Mouse (Mus musculus) c-Kit-positive CD71-positive TER-119-positive erythroid progenitor cells, embryonic 14.5 days (primary cell): ENCODE results near the gene Fam84a.

Experiments
- DNase-seq: peaks from one replicate; pipeline ENCODE4 v3.0.0-alpha.2; 2013; ENCODE audit warnings: low spot score

The Fam84a gene

DNA sequence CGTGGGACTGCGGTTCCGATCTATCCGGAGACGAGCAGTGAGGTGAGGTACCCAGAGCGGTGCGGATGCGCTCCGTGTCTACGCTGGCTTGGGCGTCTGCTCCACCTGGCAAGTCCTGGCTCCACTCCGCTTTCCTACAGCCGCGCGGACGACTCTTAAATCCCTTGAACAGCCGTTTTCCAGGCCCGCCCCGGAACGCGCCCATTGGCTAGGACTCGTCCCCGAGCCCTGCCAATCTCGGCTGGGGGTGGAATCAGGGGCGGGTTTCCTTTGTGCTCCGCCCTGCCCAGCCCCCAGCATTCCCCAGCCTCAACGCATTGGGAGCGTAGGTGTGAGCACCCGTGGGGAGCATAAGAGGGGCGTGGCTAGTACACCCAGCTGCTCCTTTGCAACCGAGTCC, at the start of gene Fam84a:
TSS of gene Fam84a (minus strand) at position 134 of the 400 bp plus-strand sequence.
- DNase-seq, result no peak

GRCm38 (mm10) chr12:14195479-14195878, 43.6 kb upstream of the Fam84a start:
- DNase-seq, result no peak

GRCm38 (mm10) chr12:14186689-14187195, 34.9 kb upstream of the Fam84a start:
- no peak for DNase-seq

DNA sequence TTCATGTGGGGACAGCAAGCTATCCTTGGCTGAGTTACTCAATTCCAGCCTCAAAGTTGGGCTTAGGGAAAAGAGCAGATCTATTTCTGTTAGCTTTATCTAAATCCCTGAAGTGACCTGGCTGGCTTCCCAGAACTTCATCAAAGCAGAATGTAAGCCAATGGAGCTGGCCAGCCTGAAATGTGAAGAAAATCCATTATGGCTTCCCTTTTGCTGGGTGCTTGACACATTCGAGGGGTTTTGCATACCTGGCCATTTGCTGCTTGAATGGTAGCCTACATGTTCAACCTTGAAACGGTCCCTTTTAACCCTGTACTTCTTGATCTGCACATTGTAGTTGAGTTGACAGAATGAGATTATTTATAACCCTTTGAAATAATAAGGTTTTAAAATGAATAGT, 13.9 kb upstream of the Fam84a start:
- DNase-seq, result no peak

DNA sequence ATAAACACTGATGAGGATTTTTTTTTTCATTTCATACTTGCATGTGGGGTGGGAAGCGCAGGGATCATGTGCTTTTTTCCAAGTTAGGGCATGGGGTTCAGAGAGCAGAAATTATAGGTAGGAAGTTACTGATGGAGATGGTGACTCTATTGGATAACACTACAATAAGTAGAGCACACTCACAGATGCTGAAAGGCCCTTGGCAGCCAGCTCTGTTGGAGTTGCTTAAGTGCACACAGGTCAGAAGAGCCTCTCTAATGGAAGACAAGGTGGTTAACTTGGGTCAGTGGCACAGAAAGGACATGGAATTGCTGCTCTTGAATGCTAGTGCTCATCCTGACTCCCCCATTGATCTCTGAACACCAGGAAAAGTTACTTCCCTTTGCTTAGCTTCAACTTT, 13.1 kb upstream of the Fam84a start:
- no peak for DNase-seq

DNA sequence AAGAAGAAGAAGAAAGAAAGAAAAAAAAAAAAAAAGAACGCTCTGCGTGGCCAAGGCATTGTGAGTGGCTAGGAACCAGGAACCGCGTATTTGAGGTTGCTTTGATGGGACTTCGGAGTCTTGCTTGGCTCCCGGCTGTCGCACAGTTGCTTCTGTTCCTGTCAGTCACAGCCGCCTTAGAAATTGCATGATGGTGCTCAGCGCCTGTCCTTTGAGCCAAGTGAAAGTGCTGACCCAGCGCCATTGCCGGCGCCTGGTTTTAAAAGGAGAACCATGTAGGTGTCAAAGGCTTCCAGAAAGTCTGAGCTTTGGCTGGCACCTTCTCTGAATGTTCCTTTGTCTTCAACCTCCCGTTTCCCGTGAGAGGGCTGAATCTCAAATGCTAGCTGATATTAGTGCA, 572 bp upstream of the Fam84a start:
- DNase-seq, result no peak

- DNase-seq, result no peak
Observed at GRCm38 (mm10) chr12:14150936-14151631, 770 bp downstream of the Fam84a start.

DNA sequence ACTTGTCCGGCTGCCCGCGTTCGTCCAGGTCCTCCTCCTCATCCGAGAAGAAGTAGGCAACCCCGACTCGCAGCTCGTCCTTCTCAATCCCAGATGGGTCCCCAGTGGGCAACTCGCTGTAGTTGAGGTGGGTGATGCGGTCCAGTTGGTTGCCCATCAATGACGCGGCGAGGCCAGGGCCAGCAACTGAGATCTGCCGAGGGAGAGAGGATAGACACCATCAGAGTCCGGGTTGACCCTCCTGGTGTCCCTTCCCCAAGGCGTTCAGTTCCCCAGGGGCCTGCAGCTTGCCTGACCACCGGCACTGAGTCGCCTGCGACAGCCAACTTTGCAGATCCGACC, 1.3 kb downstream of the Fam84a start:
- DNase-seq, result no peak

DNA sequence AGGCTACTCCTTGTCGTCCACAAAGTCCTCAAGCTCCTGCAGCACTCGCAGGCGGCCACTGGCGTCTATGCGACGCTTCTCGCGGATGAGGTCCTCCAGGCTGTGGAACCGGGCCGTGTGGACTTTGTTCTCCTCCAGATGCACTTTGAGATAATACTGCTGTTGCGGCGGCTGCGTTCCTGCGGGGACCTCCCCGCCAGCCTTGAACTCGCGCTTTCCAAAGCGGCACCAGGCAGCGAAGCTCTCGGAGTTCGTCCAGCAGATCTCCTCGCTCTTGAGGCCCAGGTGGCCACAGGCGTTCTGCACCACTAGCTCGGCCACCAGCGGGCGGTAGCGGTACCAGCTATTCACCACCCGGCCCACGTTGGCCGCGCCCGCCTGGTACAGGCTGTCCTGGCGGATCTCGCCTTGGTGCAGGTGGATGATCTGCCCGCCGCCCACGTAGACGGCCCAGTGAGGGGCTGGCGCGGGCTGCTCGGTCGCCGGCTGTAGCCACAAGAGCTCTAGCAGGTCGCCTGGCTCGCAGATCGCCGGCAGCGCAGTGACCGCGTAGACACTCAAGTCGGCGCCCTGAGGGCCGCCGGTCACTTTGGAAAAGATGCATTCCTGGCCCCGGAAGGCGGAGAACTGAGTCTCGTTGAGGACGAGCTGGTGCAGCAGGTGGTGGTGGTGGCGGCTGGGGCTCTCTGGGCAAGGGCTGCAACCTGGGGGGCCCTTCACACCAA, 1.8 kb downstream of the Fam84a start:
- no peak for DNase-seq

DNA sequence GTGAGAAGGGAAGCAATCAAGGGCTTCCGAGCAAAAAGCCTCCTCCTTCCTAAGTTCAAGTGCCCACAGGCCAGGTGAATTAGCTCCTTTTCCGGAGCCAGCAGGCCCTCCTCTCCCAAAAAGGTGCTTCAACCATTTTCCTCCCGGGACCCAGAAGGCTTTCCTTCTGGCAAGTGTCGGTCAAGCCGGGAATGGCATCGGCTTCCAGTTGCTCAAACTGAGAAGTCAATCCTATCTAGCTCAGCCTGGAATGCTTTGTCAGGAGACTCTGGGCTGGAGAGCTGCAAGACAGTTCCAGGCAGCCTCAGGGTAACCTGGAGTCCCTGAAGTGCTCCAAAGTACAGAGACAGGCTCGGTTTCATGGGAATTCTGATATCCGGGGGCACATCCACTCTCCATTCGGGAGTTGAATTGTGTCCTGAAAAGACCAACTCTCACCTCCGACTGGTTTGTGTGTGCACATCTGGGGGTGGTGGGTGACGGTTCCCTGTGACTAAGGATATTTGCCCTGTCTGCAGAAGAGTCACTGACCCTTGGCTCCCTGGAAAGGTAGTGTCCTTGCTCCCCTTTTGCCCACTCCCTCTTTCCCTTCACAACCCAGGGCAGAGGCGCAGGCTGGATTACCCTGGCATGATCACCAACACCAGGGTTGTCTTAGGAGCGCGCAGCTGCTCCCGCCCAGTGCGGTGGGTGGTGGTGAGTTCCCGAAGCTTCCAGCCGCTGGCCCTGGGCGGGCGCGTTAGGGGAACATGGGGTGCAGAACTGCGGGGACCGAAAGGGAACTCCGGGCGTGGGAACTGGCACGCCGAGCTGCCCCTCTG, 2.6 kb downstream of the Fam84a start:
- no peak for DNase-seq

DNA sequence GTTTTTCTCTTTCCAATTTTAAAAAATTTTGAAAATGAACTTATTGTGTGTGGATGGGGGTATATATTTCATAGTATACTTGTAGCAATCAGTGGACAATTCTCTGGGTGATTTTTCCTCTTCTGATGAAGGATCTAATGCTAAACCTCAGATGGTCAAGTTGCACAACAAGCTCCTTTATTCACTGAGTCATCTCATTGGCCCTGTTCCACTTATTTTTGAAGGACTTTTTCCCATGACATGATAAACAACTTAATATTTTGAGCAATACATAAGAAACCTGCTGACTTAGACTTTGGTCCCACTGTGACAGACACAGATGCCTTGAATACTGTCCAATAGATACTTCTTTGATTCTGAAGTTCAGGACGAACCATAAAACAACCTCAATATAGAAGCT, 14.8 kb downstream of the Fam84a start:
- no peak for DNase-seq

DNA sequence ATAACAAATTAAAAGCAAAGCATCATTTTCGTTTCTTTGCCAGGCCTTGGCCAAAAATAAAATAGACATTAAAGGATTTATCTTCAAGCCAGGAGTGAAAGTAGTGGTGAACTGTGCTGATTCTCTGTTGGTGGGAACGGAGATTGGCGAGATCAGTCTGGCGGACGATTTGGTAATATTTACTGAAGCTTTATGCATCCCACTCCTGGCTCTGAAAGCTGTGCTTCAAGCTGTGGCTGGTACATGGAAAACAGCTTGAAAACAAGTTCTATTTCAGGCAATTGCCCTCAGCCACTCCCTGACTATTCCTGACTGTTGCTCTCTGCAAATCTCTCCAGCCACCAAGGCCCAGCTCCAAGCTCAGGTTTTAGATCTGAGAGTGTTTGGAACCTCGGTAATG, 37.1 kb downstream of the Fam84a start:
- no peak for DNase-seq

GRCm38 (mm10) chr12:14096944-14097343, 54.9 kb downstream of the Fam84a start:
- no peak for DNase-seq
